Mouse (Mus musculus) ES-Bruce4 (cell line): ENCODE data around the gene Tk1. TPM values are rescaled to one million over a fixed set of nuclear protein-coding genes. Genes with fewer than 3 reads are reported as not detected.

Source experiments
- H3K27ac ChIP-seq: 2 replicates; pipeline ENCODE4 v1.5.1; 2012; ENCODE audit warnings: low read length, inconsistent platforms; ENCODE audit not compliant: insufficient read depth
- H3K27me3 ChIP-seq: 2 replicates; pipeline ENCODE4 v1.6.1; 2012; ENCODE audit warnings: mild to moderate bottlenecking, low read length, inconsistent platforms; ENCODE audit not compliant: control insufficient read depth, poor library complexity, insufficient read depth, severe bottlenecking
- H3K36me3 ChIP-seq: 2 replicates; pipeline ENCODE4 v1.6.1; 2012; ENCODE audit warnings: inconsistent platforms, mild to moderate bottlenecking, low read length, moderate library complexity; ENCODE audit not compliant: control insufficient read depth, poor library complexity, insufficient read depth, severe bottlenecking
- H3K4me1 ChIP-seq: one replicate; pipeline ENCODE4 v1.8.1; 2011; ENCODE audit warnings: low read length; ENCODE audit not compliant: control insufficient read depth, insufficient read depth
- H3K4me3 ChIP-seq: 2 replicates; pipeline ENCODE4 v1.5.1; 2011; ENCODE audit warnings: low read depth, mild to moderate bottlenecking, low read length
- H3K9ac ChIP-seq: 2 replicates; pipeline ENCODE4 v1.6.1; 2012; ENCODE audit warnings: low read depth, mild to moderate bottlenecking, inconsistent platforms; ENCODE audit not compliant: poor library complexity, severe bottlenecking
- H3K9me3 ChIP-seq: replicated peaks from 2 replicates; pipeline ENCODE4 v1.6.1; 2012; ENCODE audit warnings: mild to moderate bottlenecking, low read length, inconsistent platforms; ENCODE audit not compliant: control insufficient read depth, poor library complexity, insufficient read depth, severe bottlenecking
- CTCF ChIP-seq: IDR thresholded peaks from one replicate; pipeline ENCODE4 v1.8.1; 2011; ENCODE audit warnings: low read depth, low read length
- EP300 ChIP-seq: IDR thresholded peaks from 2 replicates; pipeline ENCODE4 v1.6.1; 2011; ENCODE audit warnings: low read depth, low read length; ENCODE audit not compliant: insufficient read depth
- POLR2A ChIP-seq: IDR thresholded peaks from one replicate; pipeline ENCODE4 v1.8.1; 2011; ENCODE audit warnings: low read length; ENCODE audit not compliant: insufficient read depth
- polyA plus RNA-seq: library from polyadenylated mRNA; stranded (reverse); fragments of >200 nt; gene quantifications from 2 replicates; pipeline ENCODE4 v1.2.4, GENCODE M21; 2011; ENCODE audit warnings: low read depth; ENCODE audit not compliant: missing spikeins, insufficient read depth, insufficient read length

Tk1 gene
- polyA plus RNA-seq, 1 experiment = 35.7 TPM

GRCm38 (mm10) chr11:117813867-117814266, 12.0 kb downstream of the Tk1 start:
- H3K27me3 ChIP-seq = no peaks in the 10 kb centered on the region
- TF ChIP-seq POLR2A (no peak), EP300 (no peak), CTCF (no peak)
- no peak overlapping the region for H3K27ac ChIP-seq
- no peak overlapping the region for H3K9ac ChIP-seq
- H3K36me3 ChIP-seq = peaks cover 13% of the 10 kb centered on the region
- no peaks in the 10 kb centered on the region for H3K9me3 ChIP-seq
- H3K4me3 ChIP-seq = no peak overlapping the region
- H3K4me1 ChIP-seq = peaks cover 2% of the 10 kb centered on the region

- Histone ChIP-seq H3K4me3 (peak overlapping the region; percentile 78), H3K4me1 (peaks cover 2% of the 10 kb centered on the region), H3K27ac (no peak overlapping the region), H3K27me3 (no peaks in the 10 kb centered on the region), H3K9ac (peak overlapping the region; percentile 92), H3K9me3 (no peaks in the 10 kb centered on the region), H3K36me3 (peaks cover 9% of the 10 kb centered on the region)
- TF ChIP-seq CTCF (no peak), POLR2A (no peak), EP300 (no peak)
Observed at GRCm38 (mm10) chr11:117810401-117811046, 15.4 kb downstream of the Tk1 start.

GRCm38 (mm10) chr11:117809407-117810311, 16.2 kb downstream of the Tk1 start, which contains the start of the genes Gm20708 and Syngr2:
Gene Gm20708, plus strand, starts transcription at chr11:117809668.
Gene Syngr2, plus strand, starts transcription at chr11:117809668.
- no peak within 1 kb of the TSS for H3K27ac ChIP-seq
- peak; percentile 11 for TF ChIP-seq POLR2A
- no peak for TF ChIP-seq EP300

GRCm38 (mm10) chr11:117806781-117807180, 19.1 kb downstream of the Tk1 start:
- peaks cover 2% of the 10 kb centered on the region for H3K4me1 ChIP-seq
- no peak overlapping the region for H3K9ac ChIP-seq
- H3K9me3 ChIP-seq = no peaks in the 10 kb centered on the region
- H3K27me3 ChIP-seq = no peaks in the 10 kb centered on the region
- H3K27ac ChIP-seq = no peak overlapping the region
- H3K36me3 ChIP-seq = no peaks in the 10 kb centered on the region
- no peak overlapping the region for H3K4me3 ChIP-seq
- no peak for TF ChIP-seq EP300
- no peak for TF ChIP-seq POLR2A
- TF ChIP-seq CTCF = no peak

More at GRCm38 (mm10) chr11:117809407-117810311, 16.2 kb downstream of the Tk1 start, which contains the start of the genes Gm20708 and Syngr2:
- no peaks in the 10 kb centered on the region for H3K9me3 ChIP-seq
- peaks cover 2% of the 10 kb centered on the region for H3K4me1 ChIP-seq
- peak within 1 kb of the TSS; percentile 78 for H3K4me3 ChIP-seq
- peaks cover 7% of the 10 kb centered on the region for H3K36me3 ChIP-seq
- peak within 1 kb of the TSS; percentile 92 for H3K9ac ChIP-seq
- no peaks in the 10 kb centered on the region for H3K27me3 ChIP-seq

- Histone ChIP-seq H3K9me3 (no peaks in the 10 kb centered on the region), H3K27ac (no peak overlapping the region), H3K27me3 (no peaks in the 10 kb centered on the region), H3K9ac (no peak overlapping the region), H3K4me1 (no peaks in the 10 kb centered on the region), H3K4me3 (no peak overlapping the region), H3K36me3 (no peaks in the 10 kb centered on the region)
- TF ChIP-seq CTCF = no peak
- TF ChIP-seq EP300 = no peak
- TF ChIP-seq POLR2A = no peak
Observed at GRCm38 (mm10) chr11:117803166-117803688, 22.7 kb downstream of the Tk1 start.
